Mouse (Mus musculus) neural tube, postnatal 0 days (tissue): Measurements from ENCODE around the gene Rpgrip1l. TPM values are rescaled to one million over a fixed set of nuclear protein-coding genes. Genes with fewer than 3 reads are reported as not detected.

Experiments used
- polyA plus RNA-seq: library from polyadenylated mRNA; unstranded; fragments of >200 nt; fragmentation: Nextera tagmentation; extraction: Ambion mirVana; gene quantifications from 2 replicates; pipeline ENCODE4 v1.2.1, GENCODE M21; 2015

Rpgrip1l gene
- polyA plus RNA-seq = 11.8 and 15.5 TPM in 2 replicates

DNA sequence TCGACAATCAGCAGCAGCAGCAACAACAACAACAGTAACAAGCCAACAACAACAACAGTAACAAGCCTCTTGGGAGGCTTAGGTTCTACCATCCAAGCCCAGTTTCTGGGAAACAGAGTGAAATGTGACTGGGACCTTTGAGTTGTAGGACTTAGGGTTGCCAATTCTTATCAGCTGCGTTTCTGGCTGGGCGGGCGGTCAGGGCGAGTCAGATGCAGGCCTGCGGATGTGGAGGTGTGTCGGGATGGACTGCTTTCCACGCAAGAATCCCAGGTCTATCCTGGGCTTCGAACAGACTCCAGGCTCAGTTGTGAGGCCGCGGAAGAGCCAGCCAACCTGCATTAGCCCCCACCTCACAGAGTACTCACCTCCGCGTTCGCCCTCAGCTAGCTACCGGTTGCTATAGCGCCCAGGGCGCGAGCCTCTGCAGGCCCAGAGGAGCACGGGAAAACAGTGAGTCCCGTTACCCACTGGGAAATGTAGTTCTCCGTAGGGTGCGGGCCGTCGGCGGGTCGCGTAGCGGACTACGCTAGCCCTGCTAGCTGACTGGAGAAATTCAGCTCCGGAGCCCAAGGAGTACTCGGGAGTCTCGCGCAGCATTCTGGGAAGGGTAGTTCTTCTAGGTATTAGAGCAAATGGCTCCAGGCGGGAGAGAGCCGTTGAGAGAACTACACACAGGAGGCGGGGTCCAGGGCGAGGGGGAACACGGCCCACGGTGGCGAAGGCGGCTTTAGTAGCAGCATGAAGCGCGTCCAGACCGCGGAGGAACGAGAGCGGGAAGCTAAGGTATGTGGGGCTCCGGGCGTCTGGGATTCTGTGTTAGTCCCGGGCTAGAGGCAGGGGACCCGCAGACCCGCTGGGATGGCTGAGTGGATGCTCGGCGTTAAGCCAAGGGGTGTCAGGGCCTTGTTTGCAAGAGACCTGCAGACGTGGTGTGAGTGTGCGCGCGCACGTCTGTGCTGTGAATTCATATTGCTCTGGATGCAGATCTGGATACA lies at the start of gene Rpgrip1l, which contains the start of gene Fto:
Gene Rpgrip1l, minus strand, starts transcription at position 428 of the 998 bp plus-strand sequence.
Gene Fto, plus strand, starts transcription at position 691 of the 998 bp plus-strand sequence.

DNA sequence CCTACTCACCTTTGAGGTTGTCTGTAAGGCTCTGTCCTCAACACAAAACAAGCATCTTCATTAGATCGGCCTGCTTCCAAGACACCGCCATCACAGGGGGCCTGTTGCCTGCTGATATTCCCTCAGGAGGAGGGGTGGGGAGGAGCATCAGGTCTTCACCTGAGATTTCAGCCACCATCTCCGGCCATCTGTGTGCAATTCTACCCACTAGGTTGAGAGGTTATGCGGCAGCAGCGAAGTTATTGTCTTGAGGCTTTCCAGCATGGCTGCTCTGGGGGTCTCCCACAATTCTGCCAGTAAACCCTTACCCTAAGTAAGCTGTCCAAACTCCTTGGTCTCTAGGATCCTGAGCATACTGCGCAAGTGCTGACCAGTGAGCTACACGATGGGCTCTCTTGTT lies 113.2 kb downstream of the Rpgrip1l start, which contains the start of gene Aktip:
Gene Aktip, minus strand, starts transcription at position 101 of the 400 bp plus-strand sequence.

Other genes starting within 250 kb of the Rpgrip1l start
- gene Rbl2, start 243.2 kb downstream of the Rpgrip1l start, polyA plus RNA-seq = 14.7 and 15.1 TPM in 2 replicates
- gene Aktip, start 113.3 kb downstream of the Rpgrip1l start, polyA plus RNA-seq = 113 and 120 TPM in 2 replicates
- gene Fto, start 263 bp upstream of the Rpgrip1l start, polyA plus RNA-seq = 97.7 and 108 TPM in 2 replicates